Mouse (Mus musculus): ENCODE data around the gene Fam169b.

Fam169b gene

DNA sequence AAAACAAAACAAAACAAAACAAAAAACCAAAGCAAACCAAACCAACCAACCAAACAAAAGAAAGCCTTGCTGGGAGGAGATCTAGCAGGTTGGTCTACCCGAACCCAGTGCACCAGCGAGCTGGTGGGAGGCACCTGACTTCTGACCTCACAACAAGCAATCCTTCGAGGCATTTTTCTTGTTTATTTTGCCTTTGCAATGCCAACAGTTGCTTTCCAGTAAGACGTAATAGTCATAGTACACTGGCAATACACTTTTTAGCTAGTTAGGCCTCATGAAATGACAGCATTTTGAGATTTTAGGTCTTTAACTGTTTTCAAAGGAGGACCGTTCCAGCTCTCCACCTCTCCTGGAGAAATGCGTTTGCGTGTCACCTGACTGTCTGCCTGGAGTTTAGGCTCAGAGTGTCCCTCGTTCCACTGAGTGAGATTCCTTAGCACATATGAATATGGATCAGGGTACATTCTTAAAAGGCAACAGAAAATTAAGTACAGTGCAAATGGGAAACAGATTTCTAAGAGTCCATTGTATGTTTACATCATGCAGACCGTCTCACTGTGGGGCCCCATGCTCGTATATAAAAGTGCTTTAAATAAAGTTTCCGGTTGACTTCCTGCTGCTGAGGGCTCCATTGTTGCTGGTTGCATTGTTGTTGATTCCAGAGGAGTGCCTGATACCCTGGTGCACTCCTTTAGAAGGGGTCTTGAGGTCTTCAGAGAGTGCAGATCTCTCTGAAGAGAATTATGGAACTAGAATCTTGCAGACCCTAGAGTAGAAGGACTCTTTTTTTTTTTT lies 32.3 kb downstream of the Fam169b start:
- in situ Hi-C loops (cut with MboI; ENCODE audit: low pct_unique_long_range_greater_than_20kb in 1 of 2, low sequenced_read_pairs in 2 of 2, unreplicated experiment in 1 of 2): loop anchor here in 1 of 2 experiments (10.0 to 25.0 kb wide), 3 partner anchors 169 to 501 kb away; partner anchors contain the start of gene Igf1r

DNA sequence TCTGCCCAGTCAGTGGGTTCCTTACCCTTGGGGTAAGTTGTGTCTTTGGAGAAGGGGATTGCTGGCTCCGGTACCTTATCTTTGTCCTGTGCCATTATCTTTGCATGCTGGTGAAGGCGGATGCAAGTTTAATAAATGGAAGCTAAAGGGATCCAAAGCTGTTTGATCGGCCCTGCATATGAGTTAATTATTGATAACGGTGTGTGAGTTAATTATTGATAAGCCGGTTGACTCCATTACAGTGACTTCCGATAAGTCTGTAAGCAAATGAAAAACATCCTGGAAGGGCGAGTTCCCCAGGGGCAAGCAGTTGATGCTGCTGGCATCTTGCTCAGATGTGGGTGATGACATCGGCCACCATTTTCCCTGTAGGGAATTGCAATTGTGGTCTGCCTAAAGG lies 33.1 kb downstream of the Fam169b start:
- in situ Hi-C loops (cut with MboI; ENCODE audit: low pct_unique_long_range_greater_than_20kb in 1 of 2, low sequenced_read_pairs in 2 of 2, unreplicated experiment in 1 of 2): loop anchor here in 1 of 2 experiments (10.0 to 25.0 kb wide), 3 partner anchors 169 to 502 kb away; partner anchors contain the start of gene Igf1r

DNA sequence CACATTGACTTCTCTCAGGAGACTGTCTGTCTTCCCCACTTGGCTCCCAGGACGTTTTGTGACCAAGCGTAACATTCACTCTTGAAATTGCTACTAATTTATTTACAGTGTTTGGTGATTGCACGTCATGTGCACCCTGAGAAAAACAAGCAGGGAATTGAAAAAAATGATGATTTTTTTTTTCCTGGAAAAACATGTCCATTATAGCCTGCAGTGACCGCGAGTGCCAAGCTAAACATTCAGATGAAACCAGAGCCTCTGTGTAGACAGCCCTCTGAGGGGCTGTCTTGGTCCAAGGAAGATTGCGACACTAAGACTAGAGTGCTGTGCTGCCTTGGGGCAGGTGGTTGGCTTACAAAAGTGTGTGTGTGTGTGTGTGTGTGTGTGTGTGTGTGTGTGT lies 37.8 kb downstream of the Fam169b start:
- in situ Hi-C loops (cut with MboI; ENCODE audit: low pct_unique_long_range_greater_than_20kb in 1 of 2, low sequenced_read_pairs in 2 of 2, unreplicated experiment in 1 of 2): loop anchor here in 1 of 2 experiments (25.0 kb wide), 1 partner anchor 174 kb away; no protein-coding TSS in a partner anchor

DNA sequence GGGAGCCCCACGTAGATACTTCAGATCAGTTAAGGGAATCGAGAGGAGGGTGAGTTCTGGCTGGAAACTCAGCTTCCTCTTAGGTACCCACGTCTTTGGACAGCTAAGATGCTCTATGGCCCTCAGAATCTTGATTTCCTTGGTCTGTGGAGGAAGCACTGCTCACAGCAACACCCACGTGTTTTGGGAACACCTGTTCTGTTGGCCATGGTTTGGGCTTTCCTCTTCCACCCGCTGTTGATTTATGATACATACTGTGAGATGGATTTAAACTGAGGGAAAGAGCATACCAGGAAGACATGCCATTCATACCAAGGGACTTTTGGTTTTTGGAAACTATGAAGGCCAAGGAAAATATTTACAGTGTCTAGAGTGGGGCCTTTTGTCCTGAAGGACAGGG lies 38.8 kb downstream of the Fam169b start:
- in situ Hi-C loops (cut with MboI; ENCODE audit: low pct_unique_long_range_greater_than_20kb in 1 of 2, low sequenced_read_pairs in 2 of 2, unreplicated experiment in 1 of 2): loop anchor here in 1 of 2 experiments (25.0 kb wide), 1 partner anchor 175 kb away; no protein-coding TSS in a partner anchor

DNA sequence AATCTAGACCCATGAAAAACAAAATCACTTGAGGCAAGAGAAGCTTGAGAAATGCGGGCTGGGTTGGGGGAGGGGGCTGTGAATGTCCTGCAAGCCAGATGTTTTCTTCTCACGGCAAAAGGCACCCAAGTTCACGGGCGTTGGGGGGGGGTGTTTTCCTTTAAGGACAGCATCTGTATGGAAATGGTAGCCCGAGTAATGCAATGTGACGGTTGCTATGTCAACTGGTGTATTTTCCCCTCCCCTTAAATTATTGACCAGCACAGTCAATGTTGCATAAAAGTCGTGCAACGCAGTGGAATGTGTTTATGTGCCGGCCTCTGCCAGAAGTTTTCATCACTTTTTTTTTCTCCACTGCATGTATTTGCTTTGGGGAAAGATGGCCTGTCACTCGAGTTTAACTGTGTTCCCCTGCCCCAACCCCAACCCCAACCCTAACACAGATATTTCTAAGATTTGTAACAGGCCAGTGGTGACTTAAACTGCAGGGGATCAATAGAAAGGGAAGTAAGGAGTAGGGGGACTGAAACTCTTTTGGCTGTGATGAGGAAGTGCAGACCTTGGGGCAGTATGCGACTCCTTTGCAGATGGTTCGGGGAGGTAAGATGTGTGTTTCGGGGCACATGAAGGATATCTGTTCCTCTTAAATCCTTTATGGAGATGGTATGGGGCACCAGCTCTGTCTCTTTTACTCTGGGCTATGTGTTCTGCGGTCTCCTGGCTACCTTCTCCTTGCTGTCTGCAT lies 39.6 kb downstream of the Fam169b start:
- in situ Hi-C loops (cut with MboI; ENCODE audit: low pct_unique_long_range_greater_than_20kb in 1 of 2, low sequenced_read_pairs in 2 of 2, unreplicated experiment in 1 of 2): loop anchor here in 1 of 2 experiments (25.0 kb wide), 1 partner anchor 176 kb away; no protein-coding TSS in a partner anchor

DNA sequence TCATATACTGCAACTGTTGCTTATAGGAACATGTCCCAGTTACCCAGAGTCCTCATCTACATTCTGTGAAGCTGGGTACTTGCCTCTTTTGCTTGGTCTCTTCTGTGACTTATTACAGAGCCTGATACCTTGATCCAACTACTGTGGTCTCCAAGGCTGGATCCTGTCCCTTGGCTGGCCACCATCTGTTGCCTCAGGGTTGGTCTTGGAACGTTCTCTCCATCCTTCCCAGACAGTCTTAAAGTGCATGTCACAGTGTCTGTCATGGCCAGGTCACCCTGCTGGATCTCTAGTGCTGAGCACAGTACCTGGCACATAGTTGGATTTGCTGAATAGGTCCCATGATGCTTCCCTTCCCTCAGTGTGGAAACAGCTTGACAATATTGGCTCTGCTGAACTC lies 40.6 kb downstream of the Fam169b start:
- in situ Hi-C loops (cut with MboI; ENCODE audit: low pct_unique_long_range_greater_than_20kb in 1 of 2, low sequenced_read_pairs in 2 of 2, unreplicated experiment in 1 of 2): loop anchor here in 1 of 2 experiments (25.0 kb wide), 1 partner anchor 177 kb away; no protein-coding TSS in a partner anchor

DNA sequence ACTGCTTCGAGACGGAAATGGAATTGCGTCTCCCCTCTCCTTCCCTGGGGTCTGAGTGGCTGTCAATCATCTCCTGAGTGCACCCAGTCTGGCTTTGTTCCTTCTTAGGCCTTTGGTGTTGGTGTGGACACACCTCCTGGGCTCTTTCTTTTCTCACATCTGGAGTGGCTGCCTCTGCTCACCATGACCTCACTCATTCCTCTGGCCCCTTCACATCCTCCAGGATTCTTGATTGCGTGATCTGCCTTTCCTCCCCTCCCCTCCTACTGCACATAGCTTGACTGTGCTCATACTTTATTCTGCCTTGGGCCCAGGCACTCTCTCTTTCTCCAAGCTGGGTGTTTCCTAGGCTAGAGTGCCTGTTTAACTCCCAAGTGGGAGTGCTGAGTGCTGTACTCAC lies 41.4 kb downstream of the Fam169b start:
- in situ Hi-C loops (cut with MboI; ENCODE audit: low pct_unique_long_range_greater_than_20kb in 1 of 2, low sequenced_read_pairs in 2 of 2, unreplicated experiment in 1 of 2): loop anchor here in 1 of 2 experiments (25.0 kb wide), 1 partner anchor 178 kb away; no protein-coding TSS in a partner anchor

DNA sequence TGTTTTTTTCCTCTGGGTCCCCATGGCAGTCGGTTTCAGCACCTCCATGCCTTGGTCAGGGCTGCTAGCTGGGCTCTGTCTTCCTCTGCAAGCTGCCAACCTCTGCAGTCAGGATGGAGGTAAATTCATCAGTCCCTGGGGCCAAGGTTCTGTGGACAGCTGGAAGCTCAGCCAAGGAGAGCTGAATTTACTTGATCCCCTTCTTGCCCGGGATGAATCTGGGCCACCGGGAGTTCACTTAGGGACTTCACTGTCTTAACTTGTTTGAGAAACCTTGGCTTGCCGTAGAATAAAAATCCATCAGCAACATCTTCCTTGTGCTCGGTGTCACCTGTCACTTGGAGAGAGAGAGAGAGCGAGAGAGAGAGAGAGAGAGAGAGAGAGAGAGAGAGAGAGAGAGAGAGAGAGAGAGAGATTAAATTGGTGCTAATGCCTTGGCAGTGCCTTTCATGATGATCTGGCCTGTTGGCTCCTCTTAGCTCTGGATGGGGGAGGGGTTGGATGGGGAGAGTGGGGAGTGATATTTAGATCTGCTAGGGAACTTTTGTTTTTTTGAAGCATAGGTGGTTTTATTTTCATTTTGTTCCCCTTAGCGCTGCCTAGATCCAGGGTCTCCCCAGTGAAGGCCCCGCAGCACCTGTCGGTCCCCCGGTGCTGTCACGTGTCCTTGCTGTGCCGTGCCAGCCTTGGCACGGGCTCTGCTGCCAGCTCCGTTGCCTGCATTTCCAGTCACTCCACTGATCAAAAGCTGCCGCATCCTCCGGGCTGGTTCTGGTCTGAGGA lies 44.6 kb downstream of the Fam169b start:
- in situ Hi-C loops (cut with MboI; ENCODE audit: low pct_unique_long_range_greater_than_20kb in 1 of 2, low sequenced_read_pairs in 2 of 2, unreplicated experiment in 1 of 2): loop anchor here in 1 of 2 experiments (25.0 kb wide), 1 partner anchor 181 kb away; no protein-coding TSS in a partner anchor

DNA sequence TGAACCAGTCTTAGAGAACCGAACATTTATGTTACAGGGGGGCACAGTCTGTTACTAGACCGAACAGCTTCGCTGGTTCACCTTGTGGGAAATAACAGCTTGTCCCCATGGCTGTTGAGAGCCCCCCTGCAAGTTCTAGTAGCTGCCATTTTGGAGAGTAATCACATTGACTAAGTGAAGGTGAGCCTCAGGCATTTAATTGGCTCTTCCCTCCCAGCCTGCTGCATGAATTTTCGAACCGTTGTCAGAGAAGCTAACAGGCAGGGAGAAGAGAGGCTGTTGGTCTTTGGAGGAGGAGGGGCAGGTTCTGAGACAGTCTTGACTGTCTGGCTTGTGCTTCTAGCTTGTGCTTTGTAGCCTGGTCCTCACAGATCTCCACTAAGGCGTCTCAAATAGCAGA lies 45.3 kb downstream of the Fam169b start:
- in situ Hi-C loops (cut with MboI; ENCODE audit: low pct_unique_long_range_greater_than_20kb in 1 of 2, low sequenced_read_pairs in 2 of 2, unreplicated experiment in 1 of 2): loop anchor here in 1 of 2 experiments (25.0 kb wide), 1 partner anchor 182 kb away; no protein-coding TSS in a partner anchor

DNA sequence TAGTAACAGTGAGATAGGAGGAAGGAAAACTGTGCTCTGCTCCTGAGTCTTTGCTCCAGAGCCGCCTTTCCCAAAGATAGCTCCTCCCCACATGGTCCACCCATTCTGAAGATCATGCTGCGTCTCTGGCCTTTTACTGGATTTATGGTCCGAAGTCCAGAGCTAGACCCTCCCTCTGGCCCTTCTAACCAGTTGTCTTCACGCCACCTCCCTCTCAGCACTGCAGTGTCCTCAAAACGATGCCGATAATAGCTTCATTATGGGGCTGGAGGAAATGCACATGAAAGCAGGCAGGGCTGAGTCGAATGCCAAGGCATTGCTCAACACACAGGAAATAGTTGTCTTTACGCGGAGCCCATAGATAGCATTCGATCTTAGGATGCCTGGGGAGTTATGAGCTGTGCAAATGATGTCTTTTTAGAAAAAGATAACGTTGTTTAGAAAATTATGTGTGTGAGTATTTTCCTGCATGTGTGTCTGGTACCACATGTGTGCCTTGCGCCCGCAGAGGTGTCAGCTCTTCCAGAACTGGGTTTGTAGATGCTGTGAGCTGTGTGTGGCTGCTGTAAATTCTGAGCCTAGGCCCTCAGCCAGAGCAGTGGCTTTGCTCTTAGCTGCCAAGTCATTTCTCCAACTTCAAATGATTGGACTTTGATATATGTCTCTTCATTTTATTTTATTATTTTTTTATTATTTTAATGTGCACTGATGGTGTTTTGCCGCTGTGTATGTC lies 46.6 kb downstream of the Fam169b start:
- in situ Hi-C loops (cut with MboI; ENCODE audit: low pct_unique_long_range_greater_than_20kb in 1 of 2, low sequenced_read_pairs in 2 of 2, unreplicated experiment in 1 of 2): loop anchor here in 1 of 2 experiments (25.0 kb wide), 1 partner anchor 183 kb away; no protein-coding TSS in a partner anchor

DNA sequence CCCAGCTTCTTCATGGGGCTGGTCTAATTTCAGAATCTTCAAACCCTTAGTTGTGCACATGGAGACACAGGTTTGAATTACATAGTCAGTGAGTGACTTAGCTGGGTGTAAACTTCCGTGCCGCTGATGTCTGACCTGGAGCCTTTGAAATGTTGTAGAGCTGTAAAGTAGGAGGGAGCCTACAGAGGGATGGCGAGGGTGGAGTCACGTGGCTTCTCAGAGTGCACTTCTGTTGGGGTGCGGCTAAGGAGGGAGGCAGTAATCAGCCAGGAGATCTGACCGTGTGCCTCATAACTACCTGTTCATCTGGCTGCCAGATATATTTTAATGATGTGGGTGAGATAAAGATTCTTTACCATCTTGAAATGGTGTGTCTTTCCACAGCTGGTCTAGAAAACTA lies 49.4 kb downstream of the Fam169b start:
- in situ Hi-C loops (cut with MboI; ENCODE audit: low pct_unique_long_range_greater_than_20kb in 1 of 2, low sequenced_read_pairs in 2 of 2, unreplicated experiment in 1 of 2): loop anchor here in 1 of 2 experiments (25.0 kb wide), 1 partner anchor 186 kb away; no protein-coding TSS in a partner anchor

DNA sequence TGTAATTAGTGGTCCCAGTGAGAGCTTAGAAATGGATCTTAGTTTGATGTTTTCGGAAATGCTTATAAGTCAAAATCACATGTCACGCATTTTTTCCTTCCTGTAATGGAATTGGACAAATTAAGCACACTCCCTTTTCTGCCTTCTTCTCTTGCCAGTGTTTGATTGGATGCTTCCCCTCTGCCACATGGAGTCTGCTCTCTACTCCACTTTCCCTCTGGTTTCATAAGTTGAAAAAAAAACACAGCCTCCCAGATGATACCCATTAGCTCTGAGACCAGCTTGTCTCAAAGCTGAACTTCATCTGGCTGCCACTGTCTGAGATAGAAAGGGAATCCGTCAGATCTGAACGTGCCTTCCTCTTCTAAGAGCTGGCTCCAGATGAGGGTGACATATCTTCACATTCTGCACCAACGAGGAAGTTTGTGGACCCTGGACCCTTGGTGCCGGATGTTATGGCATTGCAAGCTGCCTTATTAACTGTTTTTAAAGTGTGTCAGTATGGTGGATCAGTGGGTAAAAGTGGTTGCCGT lies 52.6 kb downstream of the Fam169b start:
- in situ Hi-C loops (cut with MboI; ENCODE audit: low pct_unique_long_range_greater_than_20kb in 1 of 2, low sequenced_read_pairs in 2 of 2, unreplicated experiment in 1 of 2): no loop called here

DNA sequence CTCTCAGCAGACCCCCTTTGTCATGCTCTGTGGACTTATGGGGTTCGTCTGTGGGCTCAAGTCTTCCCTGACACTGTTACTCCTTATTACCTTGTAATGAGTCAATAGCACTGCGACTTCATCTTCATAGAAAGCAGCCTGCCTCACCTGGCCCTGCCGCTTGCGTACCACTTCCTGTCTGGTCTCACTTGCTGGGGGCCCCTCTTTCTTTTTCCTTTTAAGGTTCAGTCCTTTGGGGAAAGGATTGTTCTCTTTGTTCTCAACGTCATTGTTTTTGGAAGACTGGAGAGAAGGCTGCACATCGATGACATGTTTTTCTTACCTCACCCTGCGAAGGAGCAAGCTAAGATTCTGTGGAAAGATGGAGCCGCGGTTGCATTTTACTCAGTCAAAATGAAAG lies 55.4 kb downstream of the Fam169b start:
- in situ Hi-C loops (cut with MboI; ENCODE audit: low pct_unique_long_range_greater_than_20kb in 1 of 2, low sequenced_read_pairs in 2 of 2, unreplicated experiment in 1 of 2): no loop called here

DNA sequence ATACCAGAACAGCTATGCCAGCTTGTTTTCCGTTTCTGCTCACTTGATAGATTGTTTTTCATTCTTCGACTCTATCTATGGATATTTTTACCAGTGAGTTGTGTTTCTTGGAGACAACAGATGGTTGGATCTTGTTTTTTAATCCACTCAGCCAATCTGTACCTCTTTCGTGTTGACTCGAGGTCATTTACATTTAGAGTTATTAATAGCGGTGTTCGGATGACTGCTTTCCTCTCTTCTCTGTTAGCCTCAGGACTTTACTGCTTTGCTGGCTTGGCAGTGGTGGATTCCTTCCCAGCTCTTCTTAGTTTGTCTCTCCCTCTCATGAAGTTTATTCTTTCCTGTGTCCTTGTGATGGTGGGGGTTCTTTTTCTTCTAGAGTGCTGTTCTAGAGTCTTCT lies 59.2 kb downstream of the Fam169b start:
- in situ Hi-C loops (cut with MboI; ENCODE audit: low pct_unique_long_range_greater_than_20kb in 1 of 2, low sequenced_read_pairs in 2 of 2, unreplicated experiment in 1 of 2): no loop called here

DNA sequence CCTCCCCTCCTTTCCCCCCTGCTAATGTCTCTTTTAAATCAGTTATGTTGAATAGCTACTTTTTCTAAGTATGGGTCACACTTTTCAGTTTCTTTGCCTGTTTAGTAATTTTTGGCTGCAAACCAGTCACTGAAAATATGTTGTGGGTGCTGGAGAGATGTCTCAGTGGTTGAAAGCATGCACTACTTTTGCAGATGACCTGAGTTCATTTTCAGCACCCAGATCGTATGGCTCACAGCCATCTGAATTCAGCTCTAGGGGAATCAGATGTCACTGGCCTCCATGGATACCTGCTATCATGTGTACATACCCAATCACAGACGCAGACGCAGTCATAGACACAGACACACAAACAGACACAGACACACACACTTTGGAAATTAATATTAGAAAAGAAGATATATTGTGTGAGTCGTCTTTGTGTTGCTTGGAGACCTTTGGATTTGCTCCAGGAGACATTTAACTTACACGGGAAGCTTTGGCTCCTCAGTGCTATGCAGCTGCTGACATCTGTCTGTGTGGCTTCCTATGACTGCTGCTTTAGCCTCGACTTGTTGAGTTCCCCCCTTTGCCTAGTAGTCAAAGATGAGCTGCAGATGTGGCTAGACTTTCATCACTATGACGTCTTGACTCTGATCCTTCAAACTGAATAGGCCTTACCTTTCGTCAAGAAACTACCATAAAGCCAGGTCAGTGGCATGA lies 63.6 kb downstream of the Fam169b start:
- in situ Hi-C loops (cut with MboI; ENCODE audit: low pct_unique_long_range_greater_than_20kb in 1 of 2, low sequenced_read_pairs in 2 of 2, unreplicated experiment in 1 of 2): no loop called here

DNA sequence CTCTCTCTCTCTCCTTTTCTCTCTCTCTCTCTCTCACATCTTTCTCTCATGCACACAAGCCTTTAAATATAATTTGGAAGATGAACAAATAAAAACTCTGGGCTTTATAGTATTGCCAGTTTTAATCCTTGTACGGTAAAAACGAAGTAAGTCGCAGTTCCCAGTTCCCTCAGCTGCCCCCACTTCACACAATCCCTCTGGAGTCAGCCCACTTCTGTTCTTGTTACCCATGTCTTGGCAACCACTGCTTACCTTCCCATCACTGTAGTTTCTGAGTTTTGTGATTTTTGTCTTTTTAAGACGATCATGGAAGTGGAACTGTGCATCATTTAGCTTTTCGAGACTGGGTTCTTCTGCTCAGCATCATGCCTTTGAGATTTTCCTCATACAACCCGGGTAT lies 65.0 kb downstream of the Fam169b start:
- in situ Hi-C loops (cut with MboI; ENCODE audit: low pct_unique_long_range_greater_than_20kb in 1 of 2, low sequenced_read_pairs in 2 of 2, unreplicated experiment in 1 of 2): no loop called here

DNA sequence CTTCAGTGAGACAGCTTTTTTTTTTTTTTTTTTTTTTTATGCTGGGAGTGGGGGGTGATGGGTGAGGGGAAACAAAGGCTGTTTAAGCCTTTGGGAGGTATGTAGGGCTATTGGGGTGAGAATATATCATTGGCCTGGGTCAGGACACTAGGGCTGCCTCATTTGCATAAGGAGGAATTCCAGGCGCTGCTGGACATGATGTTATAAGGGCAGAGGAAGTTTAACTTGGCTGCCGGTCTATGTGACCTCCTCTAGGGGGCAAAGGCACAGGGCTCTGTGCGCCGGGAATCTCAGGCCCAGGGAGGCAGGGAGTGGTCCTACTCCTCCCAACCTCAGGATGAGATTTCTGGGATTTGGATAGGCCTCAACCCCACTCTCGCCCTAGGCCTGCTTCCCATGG lies 70.9 kb downstream of the Fam169b start:
- in situ Hi-C loops (cut with MboI; ENCODE audit: low pct_unique_long_range_greater_than_20kb in 1 of 2, low sequenced_read_pairs in 2 of 2, unreplicated experiment in 1 of 2): no loop called here
